Mouse (Mus musculus): ENCODE data around the gene Trim46.

DNA sequence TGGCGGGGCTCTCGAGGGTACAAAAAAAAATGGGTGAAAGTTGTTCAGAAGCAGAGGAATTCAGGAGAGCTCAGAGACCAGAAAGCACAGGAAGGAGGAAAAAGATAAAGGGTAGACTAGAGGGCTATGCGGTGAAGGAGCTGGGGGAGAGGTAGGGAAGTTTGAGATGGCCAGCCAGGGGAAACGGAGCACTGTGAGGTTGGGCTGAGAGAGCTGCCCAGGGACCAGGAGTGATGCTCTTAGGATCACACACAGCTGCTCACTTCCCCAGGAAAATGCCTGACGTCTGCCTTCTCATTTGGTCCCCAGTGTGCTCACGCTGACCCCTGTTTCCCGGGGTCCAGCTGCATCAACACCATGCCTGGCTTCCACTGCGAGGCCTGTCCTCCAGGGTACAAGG, 26.6 kb downstream of the Trim46 start:
- TF ChIP-seq CHD2 (IDR thresholded peaks at IDR 0.05; ENCODE audit: low read depth, low read length) (no peak), HCFC1 (IDR thresholded peaks at IDR 0.05; ENCODE audit: borderline replicate concordance, insufficient read depth, low read length) (no peak)

All from ES-E14 (cell line).